Mouse (Mus musculus) ES-Bruce4 (cell line): ENCODE measurements around the gene Rubcn. TPM values are rescaled to one million over a fixed set of nuclear protein-coding genes. Genes with fewer than 3 reads are reported as not detected.

Experiments used
- H3K27ac ChIP-seq: 2 replicates; pipeline ENCODE4 v1.5.1; 2012; ENCODE audit warnings: low read length, inconsistent platforms; ENCODE audit not compliant: insufficient read depth
- H3K27me3 ChIP-seq: 2 replicates; pipeline ENCODE4 v1.6.1; 2012; ENCODE audit warnings: mild to moderate bottlenecking, low read length, inconsistent platforms; ENCODE audit not compliant: control insufficient read depth, poor library complexity, insufficient read depth, severe bottlenecking
- H3K36me3 ChIP-seq: 2 replicates; pipeline ENCODE4 v1.6.1; 2012; ENCODE audit warnings: inconsistent platforms, mild to moderate bottlenecking, low read length, moderate library complexity; ENCODE audit not compliant: control insufficient read depth, poor library complexity, insufficient read depth, severe bottlenecking
- H3K4me1 ChIP-seq: one replicate; pipeline ENCODE4 v1.8.1; 2011; ENCODE audit warnings: low read length; ENCODE audit not compliant: control insufficient read depth, insufficient read depth
- H3K4me3 ChIP-seq: 2 replicates; pipeline ENCODE4 v1.5.1; 2011; ENCODE audit warnings: low read depth, mild to moderate bottlenecking, low read length
- H3K9ac ChIP-seq: 2 replicates; pipeline ENCODE4 v1.6.1; 2012; ENCODE audit warnings: low read depth, mild to moderate bottlenecking, inconsistent platforms; ENCODE audit not compliant: poor library complexity, severe bottlenecking
- H3K9me3 ChIP-seq: replicated peaks from 2 replicates; pipeline ENCODE4 v1.6.1; 2012; ENCODE audit warnings: mild to moderate bottlenecking, low read length, inconsistent platforms; ENCODE audit not compliant: control insufficient read depth, poor library complexity, insufficient read depth, severe bottlenecking
- CTCF ChIP-seq: IDR thresholded peaks from one replicate; pipeline ENCODE4 v1.8.1; 2011; ENCODE audit warnings: low read depth, low read length
- EP300 ChIP-seq: IDR thresholded peaks from 2 replicates; pipeline ENCODE4 v1.6.1; 2011; ENCODE audit warnings: low read depth, low read length; ENCODE audit not compliant: insufficient read depth
- POLR2A ChIP-seq: IDR thresholded peaks from one replicate; pipeline ENCODE4 v1.8.1; 2011; ENCODE audit warnings: low read length; ENCODE audit not compliant: insufficient read depth
- polyA plus RNA-seq: library from polyadenylated mRNA; stranded (reverse); fragments of >200 nt; gene quantifications from 2 replicates; pipeline ENCODE4 v1.2.4, GENCODE M21; 2011; ENCODE audit warnings: low read depth; ENCODE audit not compliant: missing spikeins, insufficient read depth, insufficient read length

Gene Rubcn
- polyA plus RNA-seq, 1 experiment, result 19.8 TPM

DNA sequence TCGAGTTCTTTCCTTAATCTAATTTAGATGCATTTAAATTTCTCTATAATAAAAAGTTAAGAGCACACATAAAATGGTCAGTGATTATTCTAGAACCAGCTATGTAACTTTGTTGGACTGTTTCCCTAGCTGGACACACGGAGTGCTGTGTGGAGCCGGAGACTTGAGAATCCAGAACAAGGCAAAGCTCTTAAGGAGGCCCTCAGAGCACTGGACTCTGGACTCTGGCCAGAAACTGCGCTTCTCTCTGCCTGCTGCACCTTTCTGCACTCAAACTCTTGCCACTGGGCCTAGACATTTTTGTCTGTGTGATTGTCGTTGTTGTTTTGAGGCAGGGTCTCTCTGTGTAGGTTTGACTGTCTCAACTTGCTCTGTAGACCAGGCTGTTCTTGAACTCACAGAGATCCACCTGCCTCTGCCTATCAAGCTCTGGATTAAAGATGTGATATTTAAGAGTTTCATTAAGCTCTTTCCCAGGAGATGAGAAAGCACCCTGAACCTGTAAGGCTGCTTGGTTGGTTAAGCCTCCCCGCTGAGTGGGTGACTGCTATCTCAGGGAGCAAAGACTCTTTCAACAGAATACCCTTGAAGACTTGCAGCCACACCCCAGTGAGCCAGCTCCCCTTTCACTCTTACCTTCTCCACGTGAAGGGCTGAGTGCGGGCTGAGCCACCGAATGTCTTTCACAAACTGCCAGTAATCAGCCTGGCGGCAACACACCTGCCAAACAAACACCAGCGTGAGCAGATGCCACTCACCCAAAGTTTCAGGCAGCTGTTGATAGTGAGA is 28.3 kb downstream of the Rubcn start:
- Histone ChIP-seq H3K4me1 (no peaks in the 10 kb centered on the region), H3K36me3 (peaks cover 2% of the 10 kb centered on the region; the same call in 1 of the 2 replicates), H3K9me3 (no peaks in the 10 kb centered on the region), H3K27me3 (no peaks in the 10 kb centered on the region), H3K4me3 (no peak overlapping the region), H3K9ac (no peak overlapping the region), H3K27ac (no peak overlapping the region)
- TF ChIP-seq CTCF (no peak), EP300 (no peak), POLR2A (no peak)

DNA sequence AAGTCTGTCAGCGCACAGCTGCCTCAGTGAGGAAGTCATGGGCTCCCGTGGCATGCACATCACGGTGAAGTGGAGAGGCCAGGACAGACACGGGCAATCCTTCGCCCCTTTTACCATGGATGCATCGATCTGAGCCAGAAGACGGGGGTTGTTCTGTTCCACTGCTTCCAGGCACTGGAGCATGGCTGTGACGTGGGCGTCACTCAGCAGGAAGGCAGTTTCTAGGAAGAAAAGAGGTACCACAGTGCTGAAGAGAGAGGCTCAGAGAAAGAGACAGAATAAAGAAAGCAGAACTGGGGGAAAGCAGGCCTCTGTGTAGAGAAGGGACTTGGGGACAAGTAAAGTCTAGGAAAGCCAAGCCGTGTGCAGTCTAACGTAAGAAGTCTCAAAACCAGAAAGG is 30.5 kb downstream of the Rubcn start:
- no peak for TF ChIP-seq POLR2A
- no peak for TF ChIP-seq CTCF
- TF ChIP-seq EP300, result no peak
- Histone ChIP-seq H3K4me1 (no peaks in the 10 kb centered on the region), H3K9me3 (no peaks in the 10 kb centered on the region), H3K36me3 (peaks cover 2% of the 10 kb centered on the region; the same call in 1 of the 2 replicates), H3K27me3 (no peaks in the 10 kb centered on the region), H3K9ac (no peak overlapping the region), H3K4me3 (no peak overlapping the region), H3K27ac (no peak overlapping the region)

DNA sequence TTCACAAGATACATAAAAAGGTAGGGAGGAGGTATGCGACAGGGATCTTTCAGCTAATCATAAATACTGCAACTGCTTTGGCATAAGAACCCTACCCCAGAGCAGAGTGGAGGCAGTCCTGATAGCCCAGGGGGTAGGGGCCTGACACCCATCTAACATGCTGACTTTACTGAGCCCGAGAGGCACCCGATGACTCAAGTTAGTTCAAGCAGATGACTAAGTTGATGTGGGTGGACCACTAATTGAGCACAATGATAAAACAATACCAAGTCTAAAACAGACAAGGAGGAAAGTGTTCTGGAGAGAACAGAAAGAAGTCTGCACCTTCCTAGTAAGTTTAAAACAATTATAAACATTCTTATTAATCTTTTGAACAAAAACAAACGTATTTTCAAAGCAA is 46.1 kb downstream of the Rubcn start:
- Histone ChIP-seq H3K36me3 (no peaks in the 10 kb centered on the region), H3K9me3 (no peaks in the 10 kb centered on the region), H3K4me1 (peaks cover 3% of the 10 kb centered on the region), H3K27me3 (no peaks in the 10 kb centered on the region), H3K27ac (no peak overlapping the region), H3K4me3 (no peak overlapping the region), H3K9ac (no peak overlapping the region)
- no peak for TF ChIP-seq CTCF
- no peak for TF ChIP-seq POLR2A
- TF ChIP-seq EP300, result no peak

DNA sequence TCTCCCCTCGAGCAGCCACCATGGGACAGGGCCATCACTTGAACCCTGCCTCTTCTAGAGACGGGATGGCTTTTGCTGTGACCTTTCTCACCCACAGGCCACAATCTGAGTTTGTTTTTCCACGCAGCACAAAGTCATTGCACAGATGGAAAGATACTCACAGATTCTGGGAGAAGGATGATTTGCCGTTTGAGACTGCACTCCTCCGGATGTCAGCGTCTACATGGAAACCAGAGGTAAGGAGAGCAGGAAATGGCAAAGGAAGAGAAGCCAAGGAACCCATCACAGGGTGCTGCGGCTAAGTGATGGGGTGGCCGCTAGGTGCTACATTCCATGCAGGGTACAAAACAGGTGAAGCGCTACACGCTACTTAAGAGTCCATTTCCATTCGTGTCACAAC is 48.5 kb downstream of the Rubcn start:
- no peaks in the 10 kb centered on the region for H3K27me3 ChIP-seq
- H3K4me1 ChIP-seq, result peaks cover 8% of the 10 kb centered on the region
- no peak overlapping the region for H3K4me3 ChIP-seq
- no peak overlapping the region for H3K27ac ChIP-seq
- H3K9me3 ChIP-seq, result no peaks in the 10 kb centered on the region
- no peaks in the 10 kb centered on the region for H3K36me3 ChIP-seq
- H3K9ac ChIP-seq, result no peak overlapping the region
- TF ChIP-seq EP300 (no peak), CTCF (no peak), POLR2A (no peak)

DNA sequence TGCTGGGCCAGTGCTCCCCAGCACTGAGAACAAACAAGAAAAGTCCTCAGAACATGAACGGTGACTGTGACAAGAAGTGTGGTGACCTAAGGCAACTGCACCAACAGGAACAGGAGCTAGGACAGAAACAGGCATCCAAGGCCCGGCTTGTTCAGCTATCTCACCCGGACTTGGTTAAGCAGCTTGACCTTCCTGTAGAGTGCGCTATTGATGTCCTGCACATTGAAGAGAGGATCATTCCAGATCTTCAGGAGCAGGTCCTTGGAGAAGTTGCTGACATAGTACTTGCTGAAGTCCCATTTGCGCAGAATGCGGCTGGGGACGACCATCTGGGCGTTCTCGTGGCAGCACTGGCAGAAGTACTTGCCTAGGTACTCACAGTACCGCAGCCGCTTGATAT is 51.0 kb downstream of the Rubcn start:
- Histone ChIP-seq H3K27me3 (no peaks in the 10 kb centered on the region), H3K36me3 (no peaks in the 10 kb centered on the region), H3K4me3 (no peak overlapping the region), H3K27ac (no peak overlapping the region), H3K9me3 (no peaks in the 10 kb centered on the region), H3K4me1 (peaks cover 12% of the 10 kb centered on the region), H3K9ac (no peak overlapping the region)
- TF ChIP-seq POLR2A (no peak), CTCF (no peak), EP300 (no peak)

DNA sequence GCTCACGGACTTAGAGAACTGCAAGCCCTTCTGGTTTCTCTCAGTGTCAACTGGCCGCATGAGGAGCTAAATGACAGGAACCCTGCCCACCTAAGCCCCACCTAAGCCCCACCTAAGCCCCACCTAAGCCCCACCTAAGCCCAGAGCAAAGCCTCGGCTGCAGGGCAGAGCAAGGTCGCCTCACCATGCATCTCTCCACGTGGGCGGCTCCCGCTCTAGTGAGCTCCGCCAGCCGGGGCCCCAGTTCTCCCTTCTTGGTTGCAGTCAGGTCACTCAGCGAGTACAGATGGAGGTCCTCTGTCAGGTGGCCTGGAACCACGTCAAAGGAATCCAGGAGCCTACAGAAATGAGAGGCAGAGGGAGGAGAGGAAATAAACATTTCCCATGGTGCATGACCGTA is 52.2 kb downstream of the Rubcn start:
- no peaks in the 10 kb centered on the region for H3K27me3 ChIP-seq
- H3K4me1 ChIP-seq, result peaks cover 12% of the 10 kb centered on the region
- no peak for TF ChIP-seq CTCF
- peak; percentile 40; the same call in 1 of the 2 replicates for TF ChIP-seq EP300
- no peak for TF ChIP-seq POLR2A
- no peak overlapping the region for H3K4me3 ChIP-seq
- no peaks in the 10 kb centered on the region for H3K9me3 ChIP-seq
- no peaks in the 10 kb centered on the region for H3K36me3 ChIP-seq
- H3K27ac ChIP-seq, result no peak overlapping the region
- no peak overlapping the region for H3K9ac ChIP-seq
